Comparison of ENCODE assay signal across 27 mouse cellular contexts in genomic region chr16:22633063-22633462, GRCm38 (mm10). TPM values are rescaled to one million over a fixed set of nuclear protein-coding genes. Genes with fewer than 3 reads are reported as not detected.
"Had no signal": no experiment of that assay in that cellular context is flagged by ENCODE, and none has a peak within 500 bp of the region (broad histone marks: within the 10 kb centered on the region; RNA-seq: fewer than 3 reads in every experiment).

No protein-coding gene starts in this region.

- H3K36me3 ChIP-seq: embryonic facial prominence, embryonic 10.5 days; embryonic facial prominence, embryonic 12.5 days; embryonic facial prominence, embryonic 13.5 days; embryonic facial prominence, embryonic 15.5 days; forebrain, embryonic 10.5 days; forebrain, embryonic 12.5 days; forebrain, embryonic 15.5 days had no signal

- H3K27ac ChIP-seq: embryonic facial prominence, embryonic 10.5 days; embryonic facial prominence, embryonic 12.5 days; embryonic facial prominence, embryonic 13.5 days; embryonic facial prominence, embryonic 15.5 days; forebrain, embryonic 10.5 days; forebrain, embryonic 12.5 days; forebrain, embryonic 13.5 days; forebrain, embryonic 15.5 days; gastrocnemius, adult 2 months; heart, adult 2 months had no signal

- H3K27me3 ChIP-seq: embryonic facial prominence, embryonic 12.5 days; embryonic facial prominence, embryonic 13.5 days; embryonic facial prominence, embryonic 15.5 days; forebrain, embryonic 13.5 days; forebrain, embryonic 15.5 days had no signal

- H3K4me1 ChIP-seq: embryonic facial prominence, embryonic 12.5 days; embryonic facial prominence, embryonic 13.5 days; embryonic facial prominence, embryonic 15.5 days; forebrain, embryonic 13.5 days; forebrain, embryonic 15.5 days had no signal

- ATAC-seq: forebrain, embryonic 13.5 days; forebrain, embryonic 14.5 days; forebrain, embryonic 15.5 days; forebrain, embryonic 16.5 days; forebrain, postnatal 0 days had no signal

- H3K9me3 ChIP-seq: embryonic facial prominence, embryonic 10.5 days; embryonic facial prominence, embryonic 12.5 days; embryonic facial prominence, embryonic 13.5 days; embryonic facial prominence, embryonic 15.5 days; forebrain, embryonic 10.5 days; forebrain, embryonic 12.5 days; forebrain, embryonic 13.5 days; forebrain, embryonic 15.5 days had no signal

- H3K4me2 ChIP-seq: embryonic facial prominence, embryonic 12.5 days; embryonic facial prominence, embryonic 13.5 days; embryonic facial prominence, embryonic 15.5 days; forebrain, embryonic 12.5 days; forebrain, embryonic 13.5 days; forebrain, embryonic 15.5 days had no signal

- DNase-seq: cerebellum, adult 8-10 months; cerebellum, adult 9-10 months; cerebellum, adult 9-11 months; cerebellum, postnatal 10 days; cerebellum, postnatal 14 days; cerebellum, postnatal 25 days; cerebellum, postnatal 36 days; embryo, embryonic 11 days; forebrain, postnatal 0 days; gastrocnemius, adult 2 months; gastrocnemius, postnatal 10 days; gastrocnemius, postnatal 14 days; gastrocnemius, postnatal 25 days; gastrocnemius, postnatal 36 days; heart, adult 18-20 months; heart, adult 2 months had no signal

- H3K4me3 ChIP-seq: embryonic facial prominence, embryonic 10.5 days; embryonic facial prominence, embryonic 12.5 days; embryonic facial prominence, embryonic 13.5 days; embryonic facial prominence, embryonic 15.5 days; erythroblast, embryonic 14.5 days; forebrain, embryonic 10.5 days; forebrain, embryonic 12.5 days; forebrain, embryonic 13.5 days; forebrain, embryonic 15.5 days; gastrocnemius, adult 2 months; heart, adult 2 months had no signal

- H3K9ac ChIP-seq: embryonic facial prominence, embryonic 12.5 days; embryonic facial prominence, embryonic 13.5 days; embryonic facial prominence, embryonic 15.5 days; forebrain, embryonic 12.5 days; forebrain, embryonic 13.5 days; forebrain, embryonic 15.5 days; forebrain, postnatal 0 days had no signal

RNA-seq across cellular contexts. Expression of gene Dgkg, which starts 24.0 kb away (rescaled TPM):
- polyA plus RNA-seq: erythroblast, embryonic 14.5 days had no signal
